In the genomic region with DNA sequence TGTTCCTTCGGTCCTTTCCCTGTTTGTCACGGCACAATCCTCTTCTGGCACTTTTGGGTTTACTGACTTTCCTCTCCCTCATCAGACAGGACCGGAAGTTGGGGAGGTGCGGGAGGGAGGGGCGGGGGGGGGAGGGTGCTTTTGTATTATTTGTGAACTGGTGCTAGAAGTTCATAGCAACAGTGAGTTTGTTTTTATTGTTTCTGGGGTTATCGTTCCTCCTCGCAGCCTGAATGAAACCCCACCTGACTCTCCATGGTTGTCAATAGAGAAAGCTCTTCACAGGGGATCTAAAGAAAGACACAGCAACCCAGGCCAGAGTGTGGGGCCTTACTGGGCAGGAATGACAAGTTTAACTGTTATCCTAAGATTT, we compare ENCODE assay signal across 11 mouse cellular contexts. TPM values are rescaled to one million over a fixed set of nuclear protein-coding genes. Genes with fewer than 3 reads are reported as not detected.
DNase-seq lines count a peak whose midpoint lies in the region; ATAC-seq and TF ChIP-seq lines count a peak whose summit lies in the region.
"Had no signal": no experiment of that assay in that cellular context is flagged by ENCODE, and none has a peak within 500 bp of the region (broad histone marks: within the 10 kb centered on the region; RNA-seq: fewer than 3 reads in every experiment).

No protein-coding gene starts in this region.

- no peaks in the 10 kb centered on the region for H3K9me3 ChIP-seq in liver, embryonic 15.5 days (replicated peaks)

- H3K4me1 ChIP-seq in cerebellum, adult 2 months (ENCODE audit: control insufficient read depth, insufficient read depth, low read length), result no peaks in the 10 kb centered on the region; the same call in 1 of the 2 replicates
- peaks cover 18% of the 10 kb centered on the region for H3K4me1 ChIP-seq in thymus, adult 2 months (replicated peaks; ENCODE audit: control insufficient read depth, insufficient read depth, low read length)
- peaks cover 50% of the 10 kb centered on the region for H3K4me1 ChIP-seq in liver, embryonic 15.5 days (replicated peaks)

- TF ChIP-seq POLR2A in cerebellum, adult 2 months (IDR thresholded peaks at IDR 0.05; ENCODE audit: borderline replicate concordance, insufficient read depth, low read length), result no peak
- TF ChIP-seq POLR2A in thymus, adult 2 months (IDR thresholded peaks at IDR 0.05; ENCODE audit: control insufficient read depth, extremely low read depth, insufficient read depth, low read length, poor library complexity), result no peak

- no peaks in the 10 kb centered on the region for H3K27me3 ChIP-seq in cerebellum, adult 2 months (ENCODE audit: control insufficient read depth, insufficient read depth, low read length)
- H3K27me3 ChIP-seq in thymus, adult 2 months (ENCODE audit: control insufficient read depth, insufficient read depth, low read length), result no peaks in the 10 kb centered on the region
- H3K27me3 ChIP-seq in liver, embryonic 15.5 days, result no peaks in the 10 kb centered on the region

- intact Hi-C loops in left cerebral cortex, adult 2 months (cut with DNase I), result no loop called here

- no peaks in the 10 kb centered on the region for H3K36me3 ChIP-seq in thymus, adult 2 months (ENCODE audit: control insufficient read depth, insufficient read depth, low read length)
- no peaks in the 10 kb centered on the region for H3K36me3 ChIP-seq in liver, embryonic 15.5 days (replicated peaks)

- peak overlapping the region; percentile 20; the same call in 1 of the 2 replicates for H3K4me2 ChIP-seq in liver, embryonic 15.5 days

- no peak overlapping the region for H3K9ac ChIP-seq in liver, embryonic 15.5 days

- WGBS in cerebellum, adult 2 months, result 26% methylated on average over 7 of the region's 7 CpGs
- 6% methylated on average over 7 of the region's 7 CpGs for WGBS in thymus, adult 2 months
- 24% methylated on average over 7 of the region's 7 CpGs for WGBS in liver, embryonic 15.5 days (ENCODE audit: insufficient replicate concordance)

- no peak overlapping the region for H3K4me3 ChIP-seq in cerebellum, adult 2 months (replicated peaks; ENCODE audit: insufficient read depth, low read depth, low read length)
- H3K4me3 ChIP-seq in thymus, adult 2 months (ENCODE audit: control insufficient read depth, insufficient read depth, low read length), result no peak overlapping the region
- H3K4me3 ChIP-seq in liver, embryonic 15.5 days (replicated peaks), result no peak overlapping the region
- no peak overlapping the region for H3K4me3 ChIP-seq in left cerebral cortex, adult 2 months

- peak overlapping the region; percentile 27; the same call in 1 of the 2 replicates for H3K27ac ChIP-seq in cerebellum, adult 2 months (ENCODE audit: insufficient read depth, low read length)
- H3K27ac ChIP-seq in thymus, adult 2 months (ENCODE audit: control insufficient read depth, insufficient read depth, low read length), result peak overlapping the region; percentile 60; the same call in 1 of the 2 replicates
- peak overlapping the region; percentile 61 for H3K27ac ChIP-seq in liver, embryonic 15.5 days (replicated peaks)
- no peak overlapping the region for H3K27ac ChIP-seq in left cerebral cortex, adult 2 months

- TF ChIP-seq CTCF in cerebellum, adult 2 months (IDR thresholded peaks at IDR 0.05; ENCODE audit: borderline replicate concordance, insufficient read depth, low read depth, low read length), result no peak
- no peak for TF ChIP-seq CTCF in thymus, adult 2 months (IDR thresholded peaks at IDR 0.05; ENCODE audit: borderline replicate concordance, control insufficient read depth, extremely low read depth, insufficient read depth, low read length, poor library complexity)
- TF ChIP-seq CTCF in left cerebral cortex, adult 2 months (IDR thresholded peaks at IDR 0.05), result no peak

- no peak for ATAC-seq in liver, embryonic 15.5 days (ENCODE audit: insufficient read depth)

- no peak for DNase-seq in cerebellum, adult 2 months
- DNase-seq in cerebellum, adult 11 months, result no peak
- no peak for DNase-seq in thymus, adult 2 months
- no peak for DNase-seq in thymus, postnatal 14 days
- DNase-seq in frontal cortex, postnatal 10 days (ENCODE audit: low spot score in 2 of 2), result no peak
- no peak for DNase-seq in left cerebral cortex, adult 2 months (ENCODE audit: extremely low spot score in 1 of 2, low spot score in 2 of 2)
- DNase-seq in cerebellum, postnatal 36 days, result no peak
- DNase-seq: retina, postnatal 1 day had no signal

RNA-seq across cellular contexts. Expression of a gene that starts 6.4 kb away (rescaled TPM):
- 0.08 and 0.20 TPM in 2 replicates for polyA plus RNA-seq in cerebellum, adult 2 months (2012; rRNA removed)
- polyA plus RNA-seq in thymus, adult 2 months (2012; rRNA removed), result 7.7 and 9.9 TPM in 2 replicates
- 0.13 TPM in 1 of 2 replicates, not detected in the other for polyA plus RNA-seq in liver, embryonic 15.5 days (2015; fragmentation: Nextera tagmentation; extraction: Ambion mirVana)
- not detected for total RNA-seq in left cerebral cortex, adult 2 months (2021)
- total RNA-seq: gastrocnemius, adult 18-20 months; layer of hippocampus, postnatal 25 days had no signal

RNA-seq across cellular contexts. Expression of a gene that starts 36.6 kb away (rescaled TPM):
- 41.8 TPM in 2 replicates for polyA plus RNA-seq in cerebellum, adult 2 months (2012; rRNA removed)
- 29.2 and 35.6 TPM in 2 replicates for polyA plus RNA-seq in thymus, adult 2 months (2012; rRNA removed)
- 6.1 and 6.6 TPM in 2 replicates for polyA plus RNA-seq in liver, embryonic 15.5 days (2015; fragmentation: Nextera tagmentation; extraction: Ambion mirVana)
- 100 to 1,000 TPM; 145 to 148 TPM for total RNA-seq in left cerebral cortex, adult 2 months (2021)
